Mouse (Mus musculus) erythroblast, adult 5-6 weeks (primary cell): Measurements from ENCODE around the gene Por. TPM values are rescaled to one million over a fixed set of nuclear protein-coding genes. Genes with fewer than 3 reads are reported as not detected.
A peak's percentile ranks its signal among the peaks of the same experiment; 100 is the strongest.

ENCODE experiments used
- ATAC-seq: replicated peaks from 2 replicates; pipeline ENCODE4 v1.8.0; 2016; ENCODE audit warnings: moderate number of reproducible peaks, mild to moderate bottlenecking, moderate TSS enrichment, inconsistent platforms; ENCODE audit not compliant: poor library complexity, low FRiP score, severe bottlenecking
- total RNA-seq, 2 experiments: library from RNA; stranded (forward) in 1 of 2; stranded (reverse) in 1 of 2; fragments of 150-400 nt in 1 of 2; fragments of 200-764, 138-1000 nt in 1 of 2; gene quantifications; 2 replicates each; pipeline versions ENCODE4 v1.2.3 to v1.2.4; 2015 to 2017; ENCODE audit warnings: low replicate concordance in 2 of 2

Por gene
- total RNA-seq, 2 experiments from 2014 or later, result 8.8 to 14.5 TPM

DNA sequence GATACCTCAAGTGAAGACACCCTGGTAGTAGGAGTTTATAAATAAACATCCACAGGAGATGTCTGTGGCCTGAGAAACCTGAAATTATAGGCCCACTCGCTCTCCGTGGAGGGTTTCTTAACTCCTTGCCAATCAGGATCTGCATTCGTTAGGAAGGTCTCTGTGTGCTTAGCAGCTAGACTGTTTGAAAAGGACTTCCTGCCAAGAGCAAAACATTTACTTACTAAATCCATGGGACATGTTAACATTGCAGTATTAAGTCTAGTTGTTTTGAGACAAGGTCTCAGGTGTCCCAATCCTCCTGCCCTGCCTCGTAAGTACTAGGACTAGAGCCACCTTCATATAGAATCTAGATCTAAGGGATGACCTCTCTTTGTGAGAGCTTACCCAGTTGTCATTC, 21.4 kb downstream of the Por start:
- no peak for ATAC-seq

DNA sequence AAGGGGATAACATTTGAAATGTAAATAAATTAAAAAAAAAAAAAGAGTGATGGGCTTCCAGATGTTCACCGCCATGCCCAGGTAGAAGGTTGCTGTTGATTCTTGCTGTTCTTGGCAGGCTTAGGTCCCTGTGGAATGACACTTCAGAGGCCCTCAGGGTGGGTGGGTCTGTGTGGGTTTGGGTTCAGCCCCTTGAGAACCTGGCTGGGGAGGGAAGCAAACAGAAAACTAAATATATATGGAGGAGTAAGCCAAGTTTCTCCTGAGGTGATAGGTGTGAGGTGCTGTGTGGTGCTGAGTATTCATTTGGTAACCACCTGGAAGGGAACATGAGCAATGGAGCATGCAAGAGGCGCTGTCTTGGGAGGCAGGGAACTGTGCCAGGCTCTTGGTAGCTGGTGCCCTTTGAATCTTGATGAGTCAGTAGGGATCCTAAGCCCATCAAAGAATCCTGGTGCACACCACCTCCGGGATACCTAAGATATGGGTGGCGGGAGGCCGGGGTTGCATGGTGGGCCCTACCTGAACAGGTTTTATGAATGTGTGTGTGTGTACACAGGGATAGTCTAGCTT, 23.5 kb downstream of the Por start:
- ATAC-seq, result no peak

DNA sequence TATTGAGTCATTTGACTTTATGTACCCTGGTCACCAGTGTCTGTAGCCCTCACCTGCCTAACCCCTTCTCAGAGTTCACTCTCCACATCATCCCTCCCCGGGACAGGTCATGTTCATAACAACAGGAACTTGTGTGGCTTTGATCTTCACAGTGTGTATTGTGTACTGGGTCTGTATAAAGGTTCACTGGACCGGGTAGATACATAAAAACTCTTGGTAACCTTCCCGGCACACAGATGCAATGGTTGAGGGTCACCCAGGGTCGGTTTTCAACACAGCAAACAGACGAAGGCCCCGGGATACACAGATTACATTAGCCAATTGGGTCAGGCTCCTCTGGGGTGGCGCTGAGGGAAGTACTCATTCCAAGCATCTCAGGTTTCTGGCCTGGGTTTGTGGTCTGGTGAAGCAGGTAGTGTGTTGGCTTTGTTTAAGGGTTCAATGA, 25.5 kb downstream of the Por start:
- ATAC-seq, result no peak

DNA sequence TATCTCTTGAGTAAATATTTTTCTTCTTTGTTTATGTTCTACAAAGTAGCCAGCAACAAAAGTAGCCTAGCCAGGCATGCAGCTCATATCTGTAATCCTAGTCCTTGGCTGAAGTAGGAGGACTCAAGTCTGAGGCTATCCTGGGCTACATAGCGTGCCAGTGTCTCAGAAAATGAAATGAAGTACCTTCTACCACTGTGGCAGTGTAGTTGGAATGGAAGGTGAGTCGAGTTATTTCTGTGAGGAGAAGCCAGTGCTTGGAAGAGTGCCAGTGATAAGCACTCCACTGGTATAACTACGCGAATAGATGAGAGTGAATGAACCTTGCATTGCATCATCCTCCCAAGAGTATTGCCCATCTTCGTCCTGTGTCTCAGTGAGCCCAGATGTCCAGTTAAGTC, 27.9 kb downstream of the Por start:
- ATAC-seq, result no peak

DNA sequence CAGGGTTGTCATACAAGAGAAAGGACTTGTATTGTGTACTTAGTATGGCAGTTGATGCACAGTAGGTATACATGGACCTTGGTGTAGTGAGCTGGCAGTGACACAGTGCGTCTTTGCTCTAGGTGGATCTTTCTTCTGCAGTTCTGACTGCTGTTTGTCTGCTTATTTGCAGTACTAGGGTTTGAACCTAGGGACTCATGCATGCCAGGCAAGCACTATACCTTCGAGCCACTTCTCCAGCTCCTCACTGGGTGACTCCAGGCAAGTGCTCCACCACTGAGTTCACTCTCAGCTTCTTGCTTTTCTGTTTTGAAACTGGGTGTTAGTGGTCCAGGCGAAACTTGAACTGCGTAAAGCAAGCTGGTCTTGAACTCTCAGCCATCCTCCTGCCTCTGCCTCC, 31.8 kb downstream of the Por start:
- no peak for ATAC-seq

DNA sequence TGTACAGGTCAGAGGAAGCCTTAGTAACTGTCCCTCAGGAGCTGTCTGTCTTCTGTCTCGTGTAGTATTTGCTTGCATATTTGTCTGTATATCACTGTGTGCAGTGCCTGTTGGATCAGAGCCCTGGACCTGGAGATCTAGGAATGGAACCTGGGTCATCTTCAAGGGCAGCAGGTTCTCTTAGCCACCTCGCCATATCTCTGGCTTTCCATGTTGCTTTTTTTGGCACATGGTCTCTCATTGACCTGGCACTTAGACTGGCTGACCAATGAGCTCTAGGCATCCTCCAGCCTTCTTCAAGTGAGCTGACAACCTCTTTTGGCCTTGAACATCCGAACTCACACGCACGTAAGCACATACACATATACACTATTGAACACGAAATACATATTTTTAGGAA, 32.4 kb downstream of the Por start:
- ATAC-seq, result no peak

DNA sequence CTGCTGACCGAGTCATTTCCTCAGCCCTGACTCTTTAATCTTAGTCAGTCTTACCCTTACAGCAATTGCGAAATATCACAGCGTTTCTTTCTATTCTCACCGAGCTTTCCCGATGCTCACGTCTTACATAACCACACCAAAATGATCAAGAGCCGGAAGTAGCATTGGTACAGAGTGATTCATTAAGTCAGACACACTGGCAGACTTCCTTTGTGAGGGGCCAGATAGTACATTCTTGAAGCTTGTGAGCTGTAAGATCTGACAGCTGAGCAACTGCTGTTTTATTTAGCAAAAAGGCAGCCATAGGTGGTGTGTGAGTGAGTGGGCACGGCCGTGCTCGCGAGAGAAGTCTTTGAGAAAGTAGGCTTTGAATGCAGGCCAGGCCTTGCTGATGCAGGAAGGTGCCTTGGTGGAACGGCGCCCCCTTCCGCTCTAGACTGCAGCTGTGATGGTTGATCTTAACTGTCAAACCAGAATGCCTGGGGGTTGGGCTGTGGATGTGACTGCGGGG, 32.9 kb downstream of the Por start:
- no peak for ATAC-seq

DNA sequence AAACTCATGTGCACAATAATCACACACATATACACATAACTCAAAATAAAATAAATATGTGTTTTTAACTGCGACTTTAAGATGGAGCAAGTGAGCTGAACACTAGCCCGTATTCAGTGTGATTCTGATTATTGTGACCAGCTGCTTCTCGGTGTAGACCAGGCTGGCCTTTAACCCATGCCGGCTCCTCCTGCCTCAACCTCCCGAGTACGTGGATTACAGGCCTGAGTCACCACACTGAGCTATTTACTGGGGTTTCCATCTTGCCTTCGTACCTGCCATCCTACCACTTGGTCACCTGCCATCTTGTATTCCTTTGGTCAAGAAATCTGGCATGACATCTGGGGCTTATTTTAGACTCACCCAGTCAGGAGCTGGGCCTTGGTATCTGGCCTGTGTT, 33.6 kb downstream of the Por start:
- no peak for ATAC-seq

DNA sequence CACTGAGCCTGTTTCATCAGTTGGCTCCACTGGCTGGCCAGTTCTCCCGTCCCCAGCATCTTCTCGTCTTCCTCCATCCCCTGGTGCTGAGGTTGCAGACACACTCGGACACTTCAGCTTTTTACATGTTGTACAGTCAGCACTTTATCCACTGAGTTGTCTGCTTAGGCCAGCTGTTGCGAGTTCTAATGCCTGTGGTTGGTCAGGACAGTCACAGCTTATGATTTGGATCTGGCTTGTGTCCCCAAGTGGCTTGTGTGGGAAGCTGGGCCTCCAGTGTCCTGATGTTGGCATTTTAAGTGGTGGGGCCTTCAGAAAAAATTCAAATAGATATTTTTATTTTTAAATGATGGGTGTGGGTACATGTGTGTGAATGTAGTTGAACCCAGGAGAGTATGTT, 35.5 kb downstream of the Por start:
- ATAC-seq, result no peak

DNA sequence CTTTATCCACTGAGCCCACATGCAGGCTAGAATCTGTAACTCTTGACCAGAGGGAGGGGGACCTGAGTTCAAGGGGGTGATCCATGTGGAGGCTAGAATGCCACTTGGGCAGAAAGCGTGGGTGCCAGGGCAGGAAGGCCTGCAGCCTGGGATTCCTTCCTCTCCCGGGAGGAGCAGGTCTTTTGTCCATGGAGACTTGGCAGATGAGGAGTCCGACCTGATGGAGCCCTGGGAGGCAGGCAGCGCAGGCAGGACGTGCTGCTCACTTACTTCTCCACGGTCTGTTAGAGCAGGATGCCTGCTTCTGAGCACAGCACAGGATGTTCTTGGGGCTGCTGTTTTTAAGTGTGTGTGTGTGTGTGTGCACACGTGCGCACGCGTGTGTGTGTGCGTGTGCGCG, 37.2 kb downstream of the Por start:
- no peak for ATAC-seq

DNA sequence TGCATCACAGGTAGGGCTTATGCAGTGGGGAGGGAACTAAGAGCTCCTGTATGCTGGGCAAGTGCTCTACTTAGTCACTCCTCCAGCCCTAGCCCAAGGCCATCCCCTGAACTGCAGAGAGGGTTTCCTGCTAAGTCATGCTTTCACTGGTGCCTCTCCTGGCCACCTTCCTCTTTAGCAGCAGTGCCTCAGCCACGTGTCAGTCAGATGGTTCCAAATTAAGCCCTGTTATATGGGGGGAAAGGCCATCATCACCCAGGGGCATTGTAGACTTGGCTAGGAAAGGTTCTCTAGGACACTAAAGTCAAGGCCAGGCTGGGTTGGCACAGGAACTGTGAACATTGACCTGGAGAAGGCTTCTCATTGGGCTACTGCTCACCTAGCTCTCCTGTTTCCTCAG, 38.0 kb downstream of the Por start:
- ATAC-seq, result no peak

DNA sequence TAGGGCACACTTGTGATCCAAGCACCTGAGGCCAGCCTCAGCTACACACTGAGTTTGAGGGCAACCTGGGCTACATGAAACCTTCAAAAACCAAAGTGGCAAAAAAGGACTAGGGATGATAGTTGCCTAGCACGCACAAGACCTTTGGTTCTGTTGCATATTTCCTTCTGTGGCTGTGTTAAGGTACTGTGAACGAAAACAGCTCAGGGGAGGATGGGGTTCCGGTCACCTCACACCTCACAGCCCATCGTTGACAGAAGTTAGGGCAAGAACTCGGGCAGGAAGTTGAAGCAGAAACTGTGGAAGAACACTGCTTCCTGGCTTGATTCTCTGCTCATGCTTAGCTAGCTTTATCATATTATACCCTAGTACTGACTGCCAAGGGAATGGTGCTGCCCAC, 39.9 kb downstream of the Por start:
- ATAC-seq, result no peak

DNA sequence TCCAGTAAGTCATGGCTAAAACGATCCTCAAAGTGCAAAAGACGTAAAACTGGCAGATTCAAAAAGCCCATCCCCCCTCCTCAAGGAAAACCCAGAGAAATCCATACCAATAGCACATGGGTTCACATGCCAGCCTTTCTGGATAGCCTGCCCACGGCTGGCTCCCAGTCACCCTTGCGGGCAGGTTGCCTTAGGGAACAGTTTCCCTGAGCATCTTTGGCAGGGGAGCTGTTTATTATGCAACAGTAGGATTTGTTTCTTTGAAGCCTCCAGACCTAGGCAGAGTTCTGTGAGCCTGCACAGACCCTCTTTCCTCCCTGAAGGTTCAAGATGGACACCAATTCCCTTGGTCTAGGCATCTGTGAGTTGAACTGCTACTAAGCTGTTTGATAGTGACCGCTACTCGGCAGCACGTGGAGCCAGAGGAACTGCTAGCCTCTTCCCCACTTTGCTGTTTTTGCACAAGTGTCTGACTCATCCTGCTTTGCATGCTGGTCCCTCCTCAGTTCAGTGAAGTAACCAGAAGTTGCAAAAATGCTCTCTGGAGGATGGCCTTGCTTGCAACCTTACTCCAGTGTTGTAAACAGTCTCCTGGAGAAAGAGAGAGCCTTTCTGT, 40.9 kb downstream of the Por start:
- ATAC-seq, result no peak

DNA sequence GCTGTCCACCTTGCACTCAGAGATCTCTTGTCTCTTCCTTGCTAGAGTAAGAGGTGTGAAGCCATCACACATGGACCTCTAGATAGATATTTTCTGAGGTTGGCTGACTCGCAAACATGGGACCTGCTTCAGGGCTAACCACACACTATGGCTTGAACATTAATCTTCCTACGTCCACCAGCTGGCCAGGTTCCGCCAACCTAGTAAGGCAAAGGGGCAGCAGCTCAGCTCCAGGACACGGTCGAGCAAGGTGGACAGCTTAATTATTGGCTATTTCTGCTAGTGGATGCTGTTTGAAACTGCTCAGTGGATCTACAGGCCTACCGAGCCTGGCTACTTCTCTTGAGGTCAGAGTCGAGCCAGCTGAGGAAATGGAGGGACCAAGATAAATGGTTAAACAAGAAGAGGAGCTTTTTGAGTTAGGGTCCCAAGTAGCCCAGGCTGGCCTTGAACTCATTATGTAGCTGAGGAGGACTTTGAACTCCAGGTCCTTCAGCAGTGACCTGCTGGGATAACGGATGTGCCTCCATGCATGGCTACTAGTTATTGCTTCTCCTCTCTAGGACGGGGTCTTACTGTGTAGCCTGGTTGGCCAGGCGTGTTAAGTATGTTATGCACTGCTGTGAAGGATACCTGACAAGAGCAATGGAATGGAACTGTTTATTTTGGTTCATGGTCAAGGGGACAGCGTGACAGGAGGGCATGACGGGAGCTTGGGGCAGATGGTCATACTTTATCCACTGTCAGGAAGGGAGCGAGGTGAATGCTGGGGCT, 41.9 kb downstream of the Por start:
- ATAC-seq, result no peak

DNA sequence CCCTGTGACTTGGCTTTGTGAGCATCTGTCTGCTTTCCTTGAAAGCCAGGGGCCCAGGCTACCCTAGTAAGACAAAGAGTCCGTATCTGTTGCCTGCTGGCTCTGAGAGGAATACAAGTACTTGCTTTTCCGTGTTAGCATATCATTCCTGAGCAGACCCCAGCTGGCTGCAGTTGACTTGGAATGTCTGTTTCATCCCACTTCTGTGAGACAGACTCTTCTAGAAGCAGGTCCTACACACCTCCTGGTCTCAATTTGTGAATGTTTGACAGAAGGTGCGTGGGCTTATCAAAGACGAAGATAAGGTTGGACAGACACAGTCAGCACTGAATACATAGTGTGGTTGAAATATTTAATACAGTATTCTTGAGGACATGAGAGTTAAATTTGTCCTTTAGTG, 43.0 kb downstream of the Por start:
- no peak for ATAC-seq

DNA sequence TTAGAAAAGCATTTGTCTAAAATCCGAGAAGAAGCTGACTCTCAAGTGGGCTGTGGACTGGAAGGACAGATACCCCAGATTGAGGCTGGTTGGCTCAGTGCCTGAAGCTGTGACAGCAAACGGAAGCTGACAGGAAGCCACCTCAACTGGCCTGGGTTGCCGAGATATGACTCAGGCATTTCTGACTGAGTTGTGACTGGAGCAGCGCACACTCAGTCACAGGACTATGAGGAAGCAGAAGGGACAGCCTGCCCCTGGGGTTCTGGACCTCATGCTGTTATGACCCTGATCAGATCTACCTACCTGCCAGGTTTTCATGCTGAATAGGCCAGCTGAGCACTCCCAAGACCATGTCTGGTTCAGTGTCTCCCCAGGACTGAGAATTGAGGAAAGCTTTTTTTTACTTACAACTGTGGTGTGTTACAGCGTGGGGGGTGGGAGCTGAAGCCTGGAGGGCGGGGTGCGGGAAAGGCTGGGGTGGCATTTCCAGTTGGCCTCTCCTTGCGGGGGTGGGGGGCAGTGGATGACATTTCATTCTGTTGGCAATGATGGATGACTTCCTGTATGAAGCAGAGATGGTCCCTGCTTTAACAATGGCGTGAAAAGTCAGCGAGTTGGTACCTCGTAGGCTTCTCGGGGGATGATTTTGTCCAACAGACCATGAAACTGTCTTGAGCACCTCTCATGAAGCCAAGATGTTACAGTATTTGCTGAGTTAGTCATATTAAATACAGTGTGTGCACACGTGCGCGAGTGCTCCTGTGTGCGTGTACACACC, 43.8 kb downstream of the Por start:
- ATAC-seq, result peak; percentile 59

DNA sequence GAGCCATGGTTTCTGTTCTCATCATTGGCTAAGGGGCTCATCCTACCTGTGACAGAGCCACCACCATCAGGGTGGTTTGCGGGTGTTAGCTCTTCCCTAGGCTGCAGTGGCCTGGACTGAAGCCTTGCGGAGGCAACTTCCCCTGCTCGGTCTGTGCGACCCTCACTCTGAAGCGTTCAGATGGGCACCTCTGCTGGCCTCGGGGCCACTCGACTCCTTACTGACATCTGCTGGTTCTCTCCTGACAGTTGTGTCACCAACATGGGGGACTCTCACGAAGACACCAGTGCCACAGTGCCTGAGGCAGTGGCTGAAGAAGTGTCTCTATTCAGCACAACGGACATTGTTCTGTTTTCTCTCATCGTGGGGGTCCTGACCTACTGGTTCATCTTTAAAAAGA, 45.8 kb downstream of the Por start:
- ATAC-seq, result no peak

DNA sequence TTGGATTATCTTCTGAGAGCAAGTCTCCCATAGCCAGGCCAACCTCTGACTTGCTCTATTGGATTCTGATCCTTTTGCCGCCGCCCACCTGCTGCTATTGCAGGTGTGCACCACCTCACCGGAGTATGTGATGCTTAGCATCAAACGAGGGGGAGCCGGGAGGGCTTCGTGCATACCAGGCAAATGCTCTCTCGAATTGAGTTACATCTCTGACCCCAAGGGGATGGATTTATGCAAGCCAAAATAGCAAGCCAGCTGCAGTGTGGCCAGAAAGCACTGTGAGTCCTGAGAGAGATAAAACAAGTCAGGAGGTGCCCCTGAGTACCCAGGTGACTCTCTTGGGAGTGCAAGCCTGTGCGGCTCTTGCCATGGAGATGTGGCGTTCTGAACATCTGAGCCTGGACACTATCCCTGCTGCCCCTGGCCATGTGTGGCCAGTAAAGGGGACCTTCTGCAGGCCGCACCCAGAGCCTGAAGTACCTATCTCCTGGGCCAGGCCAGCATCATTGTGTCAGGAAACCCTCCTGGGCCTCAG, 49.8 kb downstream of the Por start:
- ATAC-seq, result no peak

DNA sequence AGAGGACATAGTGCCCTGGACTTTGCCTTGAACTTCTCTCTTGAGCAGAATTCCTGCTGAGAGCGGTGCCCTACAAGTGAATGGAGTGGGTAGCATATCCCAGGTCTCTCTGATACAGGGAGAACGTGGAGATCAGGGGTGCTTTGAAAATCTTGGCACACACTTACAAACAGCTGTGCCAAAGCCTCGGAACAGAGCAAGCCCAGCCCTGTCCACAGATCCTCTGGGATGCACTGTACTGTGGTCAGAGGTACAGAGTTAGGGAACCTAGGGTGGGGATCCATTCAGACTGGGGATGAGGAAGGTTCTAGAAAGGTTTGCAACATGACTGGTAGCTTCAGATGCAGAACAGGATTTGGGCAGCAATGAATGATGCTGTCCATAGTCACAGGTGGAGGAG, 50.3 kb downstream of the Por start:
- no peak for ATAC-seq

DNA sequence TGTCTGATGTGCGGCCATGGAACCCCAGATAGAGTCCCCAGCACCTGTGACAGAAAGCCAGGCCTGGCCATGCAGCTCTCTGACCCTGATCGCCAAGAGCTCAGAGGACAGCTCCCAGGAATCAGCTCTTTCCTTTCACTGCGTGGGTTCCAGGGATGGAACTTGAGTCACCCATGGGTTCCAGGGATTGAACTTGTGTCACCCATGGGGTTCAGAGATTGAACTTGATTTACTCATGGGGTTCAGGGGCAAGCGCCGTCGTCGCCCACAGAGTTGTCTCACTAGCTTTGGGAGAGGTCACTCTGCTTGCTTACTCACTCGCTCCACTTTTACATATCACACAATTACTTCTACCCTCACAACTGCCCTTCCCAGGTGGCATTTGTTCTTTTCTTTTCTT, 51.2 kb downstream of the Por start:
- ATAC-seq, result no peak
